Mouse (Mus musculus) testis, postnatal 14 days (tissue): Measurements from ENCODE around the gene Psmc3.
"Not testable (repeated sequence)": the region's sequence is repeated elsewhere in the genome, so short reads cannot be mapped to it uniquely, and the experiment has no call there.

Experiments used
- DNase-seq: peaks from one replicate; pipeline ENCODE4 v3.0.0; 2021; ENCODE audit warnings: low spot score

Psmc3 gene

GRCm38 (mm10) chr2:91053934-91054382 lies at the start of gene Psmc3:
TSS of gene Psmc3 (plus strand) at chr2:91054009.
- peak; percentile 96 for DNase-seq

- no peak for DNase-seq
Measured at GRCm38 (mm10) chr2:91008536-91008935, 45.3 kb upstream of the Psmc3 start.

- no peak for DNase-seq
Measured at GRCm38 (mm10) chr2:91013881-91014280, 39.9 kb upstream of the Psmc3 start.

GRCm38 (mm10) chr2:91015386-91015785 lies 38.4 kb upstream of the Psmc3 start:
- peak; percentile 48 for DNase-seq

GRCm38 (mm10) chr2:91018061-91018788 lies 35.6 kb upstream of the Psmc3 start:
- DNase-seq, result peak; percentile 33

- DNase-seq, result no peak
Measured at GRCm38 (mm10) chr2:91019911-91020310, 33.9 kb upstream of the Psmc3 start.

GRCm38 (mm10) chr2:91022266-91022665 lies 31.5 kb upstream of the Psmc3 start:
- DNase-seq, result not testable (repeated sequence)

- no peak for DNase-seq
Measured at GRCm38 (mm10) chr2:91023131-91023530, 30.7 kb upstream of the Psmc3 start.

- no peak for DNase-seq
Measured at GRCm38 (mm10) chr2:91023956-91024355, 29.9 kb upstream of the Psmc3 start.

GRCm38 (mm10) chr2:91025081-91025516 lies 28.7 kb upstream of the Psmc3 start:
- no peak for DNase-seq

- DNase-seq, result no peak
Measured at GRCm38 (mm10) chr2:91026491-91026890, 27.3 kb upstream of the Psmc3 start.

- no peak for DNase-seq
Measured at GRCm38 (mm10) chr2:91027391-91028214, 26.2 kb upstream of the Psmc3 start.

GRCm38 (mm10) chr2:91031216-91031615 lies 22.6 kb upstream of the Psmc3 start:
- no peak for DNase-seq

GRCm38 (mm10) chr2:91033000-91033399 lies 20.8 kb upstream of the Psmc3 start:
- DNase-seq, result no peak

GRCm38 (mm10) chr2:91035385-91035784 lies 18.4 kb upstream of the Psmc3 start, which contains the start of gene Rapsn:
TSS of gene Rapsn (plus strand) at chr2:91035620.
- no peak for DNase-seq

- DNase-seq, result no peak
Measured at GRCm38 (mm10) chr2:91041786-91042185, 12.0 kb upstream of the Psmc3 start.

GRCm38 (mm10) chr2:91042651-91043398 lies 11.0 kb upstream of the Psmc3 start:
- no peak for DNase-seq

- no peak for DNase-seq
Measured at GRCm38 (mm10) chr2:91044727-91045126, 9.1 kb upstream of the Psmc3 start.

- DNase-seq, result not testable (repeated sequence)
Measured at GRCm38 (mm10) chr2:91045805-91046204, 8.0 kb upstream of the Psmc3 start.

GRCm38 (mm10) chr2:91047359-91047758 lies 6.5 kb upstream of the Psmc3 start:
- no peak for DNase-seq

GRCm38 (mm10) chr2:91051917-91052316 lies 1.9 kb upstream of the Psmc3 start:
- DNase-seq, result no peak

- DNase-seq, result no peak
Measured at GRCm38 (mm10) chr2:91052752-91053151, 1.1 kb upstream of the Psmc3 start.
